Mouse (Mus musculus) stomach, embryonic 14.5 days (tissue): ENCODE results near the gene Dtnb. TPM values are rescaled to one million over a fixed set of nuclear protein-coding genes. Genes with fewer than 3 reads are reported as not detected.
A peak's percentile ranks its signal among the peaks of the same experiment; 100 is the strongest.

Source experiments
- ATAC-seq: fragments of 200-750 bp; cut with Nextera tagmentation; 2 replicates; pipeline ENCODE4 v1.8.0; 2017; ENCODE audit warnings: low read depth, moderate TSS enrichment; ENCODE audit not compliant: insufficient number of reproducible peaks, insufficient read depth, low FRiP score
- H3K27ac ChIP-seq: fragments of 300-500 bp; sonication (generic); 2 replicates; pipeline ENCODE4 v1.5.1; 2014; ENCODE audit warnings: mild to moderate bottlenecking, low read length, moderate library complexity, mixed read lengths
- H3K27me3 ChIP-seq: fragments of 300-500 bp; sonication (generic); 2 replicates; pipeline ENCODE4 v1.6.1; 2014; ENCODE audit warnings: low read length, control low read depth, mixed read lengths; ENCODE audit not compliant: control insufficient read depth, insufficient read depth
- H3K36me3 ChIP-seq: fragments of 300-500 bp; sonication (generic); 2 replicates; pipeline ENCODE4 v1.6.1; 2014; ENCODE audit warnings: mild to moderate bottlenecking, control low read depth, low read length, moderate library complexity, mixed read lengths; ENCODE audit not compliant: control insufficient read depth, insufficient read depth
- H3K4me1 ChIP-seq: fragments of 300-500 bp; sonication (generic); 2 replicates; pipeline ENCODE4 v1.6.1; 2014; ENCODE audit warnings: low read length, control low read depth, mixed read lengths; ENCODE audit not compliant: control insufficient read depth, insufficient read depth
- H3K4me2 ChIP-seq: fragments of 300-500 bp; sonication (generic); replicated peaks from 2 replicates; pipeline ENCODE4 v1.6.1; 2014; ENCODE audit warnings: low read depth, low read length, control low read depth
- H3K4me3 ChIP-seq: fragments of 300-500 bp; sonication (generic); 2 replicates; pipeline ENCODE4 v1.5.1; 2014; ENCODE audit warnings: low read depth, low read length, control low read depth
- H3K9ac ChIP-seq: fragments of 300-500 bp; sonication (generic); replicated peaks from 2 replicates; pipeline ENCODE4 v1.6.1; 2014; ENCODE audit warnings: low read depth, mild to moderate bottlenecking, control low read depth, low read length, moderate library complexity, mixed read lengths
- H3K9me3 ChIP-seq: fragments of 300-500 bp; sonication (generic); 2 replicates; pipeline ENCODE4 v1.6.1; 2016; ENCODE audit warnings: low read depth, low read length, control low read depth; ENCODE audit not compliant: control insufficient read depth
- WGBS: fragments of 180-500 bp; shearing (Covaris S2); extraction: QIAGEN DNeasy Blood & Tissue Kit; methylation state at CpG from one replicate; pipeline ENCODE4 v1.1.7; 2014; 5-methylcytosine and 5-hydroxymethylcytosine counted together
- polyA plus RNA-seq: library from polyadenylated mRNA; unstranded; fragments of >200 nt; fragmentation: Nextera tagmentation; extraction: Ambion mirVana; gene quantifications from 2 replicates; pipeline ENCODE4 v1.2.1, GENCODE M21; 2014

Dtnb gene
- polyA plus RNA-seq, 1 experiment from 2014 or later: 36.1 TPM

- WGBS: 55% methylated on average over 2 of the region's 2 CpGs
Observed at GRCm38 (mm10) chr12:3579958-3580530, 7.9 kb downstream of the Dtnb start.

GRCm38 (mm10) chr12:3582604-3583003 is 10.4 kb downstream of the Dtnb start:
- WGBS: 82% methylated on average over 4 of the region's 4 CpGs
- no peak for ATAC-seq
- no peak overlapping the region for H3K27ac ChIP-seq
- no peaks in the 10 kb centered on the region for H3K27me3 ChIP-seq
- H3K4me2 ChIP-seq: no peak overlapping the region
- H3K4me3 ChIP-seq: no peak overlapping the region
- H3K9me3 ChIP-seq: no peaks in the 10 kb centered on the region
- H3K9ac ChIP-seq: no peak overlapping the region
- 0 out of 2 replicates have a peak, but pooled peaks cover 10% of the 10 kb centered on the region for H3K4me1 ChIP-seq
- no peaks in the 10 kb centered on the region for H3K36me3 ChIP-seq

More at GRCm38 (mm10) chr12:3579958-3580530, 7.9 kb downstream of the Dtnb start:
- Histone ChIP-seq H3K9ac (no peak overlapping the region), H3K36me3 (no peaks in the 10 kb centered on the region), H3K27ac (no peak overlapping the region), H3K4me2 (no peak overlapping the region), H3K4me1 (0 out of 2 replicates have a peak, but pooled peaks cover 1% of the 10 kb centered on the region), H3K9me3 (no peaks in the 10 kb centered on the region), H3K27me3 (no peaks in the 10 kb centered on the region), H3K4me3 (no peak overlapping the region)
- no peak for ATAC-seq

- H3K4me2 ChIP-seq: no peak overlapping the region
- H3K36me3 ChIP-seq: no peaks in the 10 kb centered on the region
- H3K4me1 ChIP-seq: 0 out of 2 replicates have a peak, but pooled peaks cover 10% of the 10 kb centered on the region
- WGBS: 43% methylated on average over 4 of the region's 4 CpGs
- 0 out of 2 replicates have a peak, but pooled peaks have one; percentile 33 for ATAC-seq
- H3K9ac ChIP-seq: no peak overlapping the region
- H3K27me3 ChIP-seq: no peaks in the 10 kb centered on the region
- no peak overlapping the region for H3K4me3 ChIP-seq
- no peaks in the 10 kb centered on the region for H3K9me3 ChIP-seq
- H3K27ac ChIP-seq: no peak overlapping the region; the same call in 1 of the 2 replicates
Observed at GRCm38 (mm10) chr12:3585525-3585924, 13.3 kb downstream of the Dtnb start.

GRCm38 (mm10) chr12:3587010-3587409 is 14.8 kb downstream of the Dtnb start:
- Histone ChIP-seq H3K4me3 (no peak overlapping the region), H3K4me2 (no peak overlapping the region), H3K9me3 (no peaks in the 10 kb centered on the region), H3K9ac (no peak overlapping the region), H3K4me1 (0 out of 2 replicates have a peak, but pooled peaks cover 10% of the 10 kb centered on the region), H3K27me3 (no peaks in the 10 kb centered on the region), H3K27ac (no peak overlapping the region), H3K36me3 (no peaks in the 10 kb centered on the region; the same call in 1 of the 2 replicates)
- no peak for ATAC-seq
- WGBS: 87% methylated on average over 1 of the region's 1 CpGs

GRCm38 (mm10) chr12:3590039-3590438 is 17.9 kb downstream of the Dtnb start:
- H3K27ac ChIP-seq: no peak overlapping the region

GRCm38 (mm10) chr12:3591595-3591994 is 19.4 kb downstream of the Dtnb start:
- Histone ChIP-seq H3K27me3 (no peaks in the 10 kb centered on the region), H3K9me3 (no peaks in the 10 kb centered on the region), H3K9ac (no peak overlapping the region), H3K36me3 (no peaks in the 10 kb centered on the region; the same call in 1 of the 2 replicates), H3K27ac (no peak overlapping the region), H3K4me2 (no peak overlapping the region), H3K4me3 (no peak overlapping the region), H3K4me1 (no peaks in the 10 kb centered on the region)
- no peak for ATAC-seq
- 77% methylated on average over 10 of the region's 10 CpGs for WGBS

More at GRCm38 (mm10) chr12:3590039-3590438, 17.9 kb downstream of the Dtnb start:
- ATAC-seq: no peak
- WGBS: 98% methylated on average over 9 of the region's 9 CpGs
- H3K9me3 ChIP-seq: no peaks in the 10 kb centered on the region
- no peak overlapping the region for H3K4me2 ChIP-seq
- H3K4me3 ChIP-seq: no peak overlapping the region
- no peaks in the 10 kb centered on the region; the same call in 1 of the 2 replicates for H3K36me3 ChIP-seq
- H3K9ac ChIP-seq: no peak overlapping the region
- H3K4me1 ChIP-seq: 0 out of 2 replicates have a peak, but pooled peaks cover 9% of the 10 kb centered on the region
- H3K27me3 ChIP-seq: no peaks in the 10 kb centered on the region

GRCm38 (mm10) chr12:3602786-3603185 is 30.6 kb downstream of the Dtnb start:
- H3K4me2 ChIP-seq: no peak overlapping the region
- 92% methylated on average over 4 of the region's 4 CpGs for WGBS
- H3K27me3 ChIP-seq: no peaks in the 10 kb centered on the region
- no peak overlapping the region for H3K9ac ChIP-seq
- peaks cover 4% of the 10 kb centered on the region for H3K36me3 ChIP-seq
- no peak overlapping the region for H3K27ac ChIP-seq
- no peaks in the 10 kb centered on the region for H3K9me3 ChIP-seq
- no peak for ATAC-seq
- no peak overlapping the region for H3K4me3 ChIP-seq
- no peaks in the 10 kb centered on the region for H3K4me1 ChIP-seq

- no peak overlapping the region for H3K27ac ChIP-seq
- no peaks in the 10 kb centered on the region for H3K4me1 ChIP-seq
- H3K9ac ChIP-seq: no peak overlapping the region
- H3K4me2 ChIP-seq: no peak overlapping the region
- H3K27me3 ChIP-seq: no peaks in the 10 kb centered on the region
- no peak for ATAC-seq
- H3K36me3 ChIP-seq: no peaks in the 10 kb centered on the region
- 89% methylated on average over 7 of the region's 7 CpGs for WGBS
- H3K9me3 ChIP-seq: no peaks in the 10 kb centered on the region
- H3K4me3 ChIP-seq: no peak overlapping the region
Observed at GRCm38 (mm10) chr12:3606202-3606601, 34.0 kb downstream of the Dtnb start.

- Histone ChIP-seq H3K4me1 (no peaks in the 10 kb centered on the region), H3K27ac (no peak overlapping the region), H3K4me3 (no peak overlapping the region), H3K9me3 (no peaks in the 10 kb centered on the region), H3K36me3 (no peaks in the 10 kb centered on the region), H3K4me2 (no peak overlapping the region), H3K9ac (no peak overlapping the region), H3K27me3 (no peaks in the 10 kb centered on the region)
- no peak for ATAC-seq
Observed at GRCm38 (mm10) chr12:3609747-3610146, 37.6 kb downstream of the Dtnb start.
